Mouse (Mus musculus): ENCODE data around the gene Gtf3c1. TPM values are rescaled to one million over a fixed set of nuclear protein-coding genes. Genes with fewer than 3 reads are reported as not detected.

The Gtf3c1 gene
- total RNA-seq, 2 experiments from 2014 or later, result 61.1 to 63.3 TPM

GRCm38 (mm10) chr7:125597516-125598347 is 109.8 kb downstream of the Gtf3c1 start:
- intact Hi-C loops (cut with DNase I), result no loop called here
- no peak for DNase-seq

GRCm38 (mm10) chr7:125597083-125597482 is 110.5 kb downstream of the Gtf3c1 start:
- intact Hi-C loops (cut with DNase I), result no loop called here
- no peak for DNase-seq

- no peak for DNase-seq
- intact Hi-C loops (cut with DNase I), result no loop called here
Observed at GRCm38 (mm10) chr7:125596406-125596805, 111.2 kb downstream of the Gtf3c1 start.

DNA sequence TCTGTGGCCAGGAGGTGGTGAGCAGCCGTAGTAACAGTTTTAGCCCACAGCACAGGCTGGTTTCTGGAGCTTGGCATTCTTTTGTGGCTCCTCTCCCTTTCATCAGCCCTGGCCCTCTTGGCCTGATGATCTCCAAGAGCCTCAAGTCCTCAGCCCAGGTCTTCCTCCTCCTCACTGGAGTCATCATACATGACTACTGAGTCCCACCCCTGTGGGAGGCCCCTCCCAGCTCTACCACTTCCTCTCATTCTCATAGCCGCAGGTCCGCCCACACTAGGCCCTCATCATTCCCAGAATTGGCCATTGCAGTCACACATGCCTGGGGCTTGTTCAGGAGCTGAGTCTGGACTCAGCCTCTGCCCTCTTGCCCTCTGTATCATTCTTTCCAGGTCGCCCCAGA is 113.7 kb downstream of the Gtf3c1 start:
- intact Hi-C loops (cut with DNase I), result no loop called here
- no peak for DNase-seq

Other genes with a start within 250 kb of the Gtf3c1 start
- gene Nsmce1, start 216.2 kb downstream of the Gtf3c1 start, total RNA-seq (2021), result 10 to 100 TPM; 32.3 to 37.0 TPM
- 10 to 100 TPM; 13.2 to 19.1 TPM for gene Il4ra, start 155.7 kb downstream of the Gtf3c1 start, total RNA-seq (2021)
- gene Il21r, start 104.4 kb downstream of the Gtf3c1 start, total RNA-seq (2021), result under 1 TPM; 0.44 to 0.54 TPM
- gene D430042O09Rik, start 108 bp upstream of the Gtf3c1 start, total RNA-seq (2021), result 10 to 100 TPM in 1 of 2 experiments, 1 to 10 TPM in 1; 9.1 to 13.1 TPM